Mouse (Mus musculus) forebrain, embryonic 12.5 days (tissue): ENCODE measurements at regions not wholly inside any gene's neighbourhood (a gene's known extent, or its start where the extent isn't known, plus 50 kb on each side); places are given as distances from the start of the nearest gene placed in this dataset.

Experiments used
- ATAC-seq: fragments of 200-750 bp; cut with Nextera tagmentation; 2 replicates; pipeline ENCODE4 v1.8.0; 2017; ENCODE audit warnings: moderate TSS enrichment; ENCODE audit not compliant: low FRiP score
- H3K27ac ChIP-seq: fragments of 300-500 bp; sonication (generic); 2 replicates; pipeline ENCODE4 v1.5.1; 2016; ENCODE audit warnings: mild to moderate bottlenecking
- H3K27me3 ChIP-seq: fragments of 300-500 bp; sonication (generic); 2 replicates; pipeline ENCODE4 v1.6.1; 2016; ENCODE audit warnings: mild to moderate bottlenecking
- H3K36me3 ChIP-seq: fragments of 300-500 bp; sonication (generic); replicated peaks from 2 replicates; pipeline ENCODE4 v1.6.1; 2016; ENCODE audit warnings: mild to moderate bottlenecking
- H3K4me1 ChIP-seq: fragments of 300-500 bp; sonication (generic); 2 replicates; pipeline ENCODE4 v1.6.1; 2016
- H3K4me2 ChIP-seq: fragments of 300-500 bp; sonication (generic); 2 replicates; pipeline ENCODE4 v1.6.1; 2016; ENCODE audit warnings: mild to moderate bottlenecking, moderate library complexity
- H3K4me3 ChIP-seq: fragments of 300-500 bp; sonication (generic); replicated peaks from 2 replicates; pipeline ENCODE4 v1.5.1; 2016; ENCODE audit warnings: mild to moderate bottlenecking
- H3K9ac ChIP-seq: fragments of 300-500 bp; sonication (generic); 2 replicates; pipeline ENCODE4 v1.6.1; 2016; ENCODE audit warnings: mild to moderate bottlenecking
- H3K9me3 ChIP-seq: fragments of 300-500 bp; sonication (generic); 2 replicates; pipeline ENCODE4 v1.6.1; 2016
- WGBS: fragments of 180-500 bp; shearing (Covaris S2); methylation state at CpG from one replicate; pipeline ENCODE4 v1.1.7; 2016; 5-methylcytosine and 5-hydroxymethylcytosine counted together

DNA sequence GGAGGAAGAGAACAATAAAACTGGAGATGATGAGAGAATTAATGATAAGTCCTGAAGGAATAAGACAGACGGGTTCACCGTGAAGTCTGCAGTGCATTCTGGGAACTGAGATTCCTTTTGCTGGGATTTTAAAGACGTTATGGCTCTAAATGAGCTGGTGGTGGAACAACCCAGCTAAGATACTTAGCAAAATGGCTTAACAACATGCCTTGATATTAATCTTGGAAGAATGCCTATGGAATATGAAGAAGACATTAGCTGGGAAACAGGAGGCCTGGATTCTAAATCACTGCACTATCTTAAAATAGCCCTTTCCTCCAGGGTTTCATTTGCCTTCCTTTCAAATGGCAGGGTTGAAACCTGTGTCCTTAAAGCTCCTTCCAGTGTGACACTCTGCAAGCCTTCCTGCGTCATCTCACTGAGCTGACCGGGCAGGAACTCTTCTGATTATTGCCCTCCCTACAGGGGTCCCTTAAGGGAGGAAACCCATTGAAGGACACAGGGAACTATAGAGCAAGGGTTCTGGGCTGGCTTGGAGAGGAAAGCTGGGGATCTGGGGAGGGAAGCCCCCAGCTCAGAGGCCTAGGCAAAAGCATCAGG, 323.9 kb upstream of the Trib2 start:
- no peak overlapping the region for H3K4me3 ChIP-seq
- ATAC-seq = no peak
- H3K9me3 ChIP-seq = no peaks in the 10 kb centered on the region
- no peak overlapping the region for H3K9ac ChIP-seq
- peaks cover 4% of the 10 kb centered on the region; the same call in 1 of the 2 replicates for H3K4me1 ChIP-seq
- H3K27ac ChIP-seq = no peak overlapping the region
- H3K27me3 ChIP-seq = no peaks in the 10 kb centered on the region
- no peaks in the 10 kb centered on the region for H3K36me3 ChIP-seq
- WGBS = 70% methylated on average over 5 of the region's 5 CpGs
- H3K4me2 ChIP-seq = no peak overlapping the region

DNA sequence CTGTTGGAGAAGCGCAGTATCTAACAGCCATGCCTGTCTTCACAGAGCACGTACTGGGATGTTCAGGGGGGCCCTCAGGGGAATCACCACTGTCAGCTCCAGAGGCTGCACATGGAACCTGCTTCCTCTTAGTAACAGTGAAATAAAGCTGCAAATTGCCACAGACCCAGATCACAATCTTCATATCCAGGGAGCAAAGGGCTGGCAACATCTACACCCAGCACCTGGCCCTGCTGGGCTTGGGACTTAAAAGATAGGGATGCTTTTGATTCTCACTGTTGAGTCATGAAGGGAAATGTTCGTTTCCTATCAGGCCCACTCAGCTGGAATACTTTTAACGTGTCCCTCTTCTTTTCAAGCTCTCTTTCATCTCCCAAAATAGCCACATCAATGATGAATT, 322.4 kb upstream of the Trib2 start:
- H3K4me2 ChIP-seq = no peak overlapping the region
- H3K36me3 ChIP-seq = no peaks in the 10 kb centered on the region
- no peak overlapping the region for H3K9ac ChIP-seq
- ATAC-seq = no peak
- H3K9me3 ChIP-seq = no peaks in the 10 kb centered on the region
- WGBS = 73% methylated on average over 4 of the region's 4 CpGs
- no peak overlapping the region for H3K4me3 ChIP-seq
- H3K27me3 ChIP-seq = no peaks in the 10 kb centered on the region
- H3K27ac ChIP-seq = no peak overlapping the region
- peaks cover 4% of the 10 kb centered on the region; the same call in 1 of the 2 replicates for H3K4me1 ChIP-seq

DNA sequence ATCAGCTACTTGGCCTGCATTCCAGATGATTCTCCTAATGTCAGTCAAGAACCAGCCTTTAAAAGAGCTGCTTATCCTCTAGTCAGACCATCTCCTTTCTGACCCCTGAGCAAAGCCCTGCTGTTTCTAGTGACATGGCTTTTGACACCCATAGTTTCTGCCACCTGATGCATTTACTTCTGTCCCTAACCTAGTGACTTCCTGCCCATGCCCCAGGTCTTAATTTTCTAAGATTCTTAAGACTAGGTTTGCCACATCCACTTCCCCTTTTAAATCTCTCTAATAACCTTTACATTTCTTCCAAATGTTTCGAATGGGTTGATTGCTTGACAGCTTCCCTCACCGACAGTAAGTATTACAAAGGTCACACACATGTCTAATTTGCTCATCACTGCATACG, 321.1 kb upstream of the Trib2 start:
- ATAC-seq = no peak
- 92% methylated on average over 3 of the region's 3 CpGs for WGBS
- H3K27ac ChIP-seq = no peak overlapping the region

DNA sequence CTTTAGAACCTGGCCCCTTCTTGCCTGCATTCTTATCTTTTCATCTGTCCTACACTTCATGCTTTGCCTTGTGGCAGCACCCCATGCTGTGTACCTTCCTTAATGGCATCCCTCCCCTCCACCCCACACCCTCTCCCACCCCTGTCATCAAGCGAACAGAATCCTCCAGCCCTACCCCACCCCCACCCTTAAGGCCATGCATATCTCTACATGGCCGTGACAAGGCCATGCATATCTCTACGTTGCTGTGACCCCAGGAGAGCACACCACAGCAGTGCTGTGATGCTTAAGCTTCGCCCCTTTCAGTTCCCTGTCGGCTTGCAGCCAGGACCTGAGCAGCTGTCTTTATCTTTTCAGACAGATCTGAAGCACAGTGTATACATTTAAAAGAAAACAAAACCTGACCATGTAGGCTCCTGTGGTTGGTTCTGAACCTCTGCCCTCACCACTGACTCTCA, 319.5 kb upstream of the Trib2 start:
- H3K4me3 ChIP-seq = no peak overlapping the region
- no peaks in the 10 kb centered on the region for H3K36me3 ChIP-seq
- 26% methylated on average over 5 of the region's 5 CpGs for WGBS
- no peak overlapping the region for H3K27ac ChIP-seq
- H3K9me3 ChIP-seq = no peaks in the 10 kb centered on the region
- H3K27me3 ChIP-seq = no peaks in the 10 kb centered on the region
- no peak overlapping the region for H3K4me2 ChIP-seq
- no peak overlapping the region for H3K9ac ChIP-seq
- no peak for ATAC-seq
- peaks cover 4% of the 10 kb centered on the region; the same call in 1 of the 2 replicates for H3K4me1 ChIP-seq

More for the DNA sequence above, 321.1 kb upstream of the Trib2 start:
- Histone ChIP-seq H3K4me1 (peaks cover 4% of the 10 kb centered on the region; the same call in 1 of the 2 replicates), H3K27me3 (no peaks in the 10 kb centered on the region), H3K36me3 (no peaks in the 10 kb centered on the region), H3K4me2 (no peak overlapping the region), H3K9ac (no peak overlapping the region), H3K9me3 (no peaks in the 10 kb centered on the region), H3K4me3 (no peak overlapping the region)

DNA sequence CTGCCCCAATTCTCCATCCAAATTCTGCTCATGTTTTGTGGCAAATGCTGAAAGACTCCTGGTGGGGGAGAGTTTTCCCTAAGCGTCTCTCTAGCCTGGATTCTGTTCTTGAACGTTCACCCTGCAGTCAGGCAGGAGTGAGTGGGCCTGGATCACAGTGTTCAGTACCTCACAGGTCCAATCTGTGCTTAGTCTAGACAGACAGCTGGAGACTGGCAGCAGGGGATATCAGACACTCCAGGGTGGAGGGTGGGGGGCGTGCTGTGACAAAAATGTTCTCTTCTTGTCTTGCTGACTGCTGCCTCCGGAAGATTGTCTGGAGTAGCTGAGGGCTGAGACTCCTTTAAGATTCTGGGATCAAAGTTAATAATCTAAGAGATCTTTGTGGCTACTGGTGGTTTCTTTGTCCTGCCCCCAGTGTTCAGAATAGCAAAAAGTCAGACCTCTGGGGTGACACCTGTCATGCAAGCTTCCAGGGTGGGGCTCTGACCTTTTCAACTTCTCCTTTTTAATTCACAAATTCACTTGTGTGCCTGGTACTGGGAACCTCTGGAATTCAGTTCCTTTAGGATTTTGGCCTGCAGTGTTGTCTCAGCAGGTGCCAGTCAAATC, 319.0 kb upstream of the Trib2 start:
- H3K4me1 ChIP-seq = peaks cover 4% of the 10 kb centered on the region; the same call in 1 of the 2 replicates
- no peak overlapping the region for H3K9ac ChIP-seq
- no peak for ATAC-seq
- H3K4me3 ChIP-seq = no peak overlapping the region
- H3K27me3 ChIP-seq = no peaks in the 10 kb centered on the region
- no peaks in the 10 kb centered on the region for H3K9me3 ChIP-seq
- no peaks in the 10 kb centered on the region for H3K36me3 ChIP-seq
- H3K4me2 ChIP-seq = no peak overlapping the region
- 31% methylated on average over 4 of the region's 4 CpGs for WGBS
- no peak overlapping the region for H3K27ac ChIP-seq

DNA sequence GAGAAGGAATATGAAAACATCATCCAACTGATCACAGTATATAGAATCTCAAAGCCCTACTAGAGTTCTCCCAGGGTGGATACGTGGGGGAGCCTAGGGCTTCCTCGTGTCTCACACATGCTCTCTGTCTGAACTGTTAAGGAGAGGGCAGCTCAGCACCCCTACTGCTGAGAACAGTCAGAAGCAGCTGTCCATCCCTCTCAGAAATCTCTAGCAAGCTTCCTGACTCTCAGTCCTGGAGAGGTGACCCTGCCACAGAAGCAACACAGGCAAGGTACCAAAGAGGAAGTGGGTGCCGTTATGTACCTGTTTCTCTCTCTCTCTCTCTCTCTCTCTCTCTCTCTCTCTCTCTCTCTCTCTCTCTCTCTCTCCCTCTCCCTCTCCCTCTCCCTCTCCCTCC, 317.7 kb upstream of the Trib2 start:
- no peaks in the 10 kb centered on the region for H3K27me3 ChIP-seq
- WGBS = 90% methylated on average over 3 of the region's 3 CpGs
- H3K4me1 ChIP-seq = peaks cover 4% of the 10 kb centered on the region; the same call in 1 of the 2 replicates

DNA sequence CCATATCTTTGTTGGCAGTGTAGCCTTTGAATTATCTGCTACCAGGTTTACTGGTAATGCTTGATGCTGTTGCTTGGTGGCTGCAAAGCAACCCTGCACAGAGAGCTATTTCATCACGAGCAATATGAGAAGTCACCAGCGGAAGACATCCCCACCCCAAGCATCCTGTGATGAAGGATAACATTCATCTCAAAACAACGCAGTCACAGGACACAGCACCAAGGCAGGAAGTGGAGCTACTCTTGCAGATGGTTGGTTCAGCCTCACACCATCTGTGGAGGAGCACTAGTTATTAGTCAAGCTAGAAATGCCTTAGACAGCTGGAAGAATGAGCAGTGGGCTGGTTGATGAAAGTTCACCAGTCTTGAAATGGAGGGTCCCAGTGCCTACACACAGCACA, 316.5 kb upstream of the Trib2 start:
- Histone ChIP-seq H3K36me3 (no peaks in the 10 kb centered on the region), H3K27ac (no peak overlapping the region), H3K4me2 (no peak overlapping the region), H3K4me1 (peaks cover 4% of the 10 kb centered on the region; the same call in 1 of the 2 replicates), H3K9ac (no peak overlapping the region), H3K27me3 (no peaks in the 10 kb centered on the region), H3K9me3 (no peaks in the 10 kb centered on the region), H3K4me3 (no peak overlapping the region)
- no peak for ATAC-seq
- 90% methylated on average over 3 of the region's 3 CpGs for WGBS

More for the DNA sequence above, 317.7 kb upstream of the Trib2 start:
- Histone ChIP-seq H3K9me3 (no peaks in the 10 kb centered on the region), H3K4me3 (no peak overlapping the region), H3K9ac (no peak overlapping the region), H3K36me3 (no peaks in the 10 kb centered on the region), H3K4me2 (no peak overlapping the region), H3K27ac (no peak overlapping the region)
- no peak for ATAC-seq

DNA sequence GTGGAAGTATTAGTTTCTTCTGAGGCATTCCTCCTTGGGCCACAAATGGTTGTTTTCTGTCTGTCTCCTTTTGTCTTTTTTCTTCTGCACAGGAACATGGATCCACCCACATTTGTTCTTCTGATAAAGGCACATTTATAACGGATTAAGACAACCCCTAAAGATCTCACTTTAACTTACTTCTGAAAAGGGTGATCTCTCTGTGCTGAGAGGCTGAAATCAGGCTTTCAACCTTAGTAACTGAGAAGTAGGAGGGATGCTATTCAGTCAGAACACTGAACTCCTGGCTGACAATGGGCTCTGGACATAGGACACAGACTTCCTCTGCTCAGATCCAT, 315.0 kb upstream of the Trib2 start:
- no peak overlapping the region for H3K27ac ChIP-seq
- no peak overlapping the region for H3K9ac ChIP-seq
- H3K36me3 ChIP-seq = no peaks in the 10 kb centered on the region
- no peak overlapping the region for H3K4me3 ChIP-seq
- H3K27me3 ChIP-seq = no peaks in the 10 kb centered on the region
- WGBS = 23% methylated on average over 1 of the region's 1 CpGs
- no peaks in the 10 kb centered on the region for H3K9me3 ChIP-seq
- H3K4me1 ChIP-seq = peaks cover 4% of the 10 kb centered on the region; the same call in 1 of the 2 replicates
- no peak overlapping the region for H3K4me2 ChIP-seq
- no peak for ATAC-seq

DNA sequence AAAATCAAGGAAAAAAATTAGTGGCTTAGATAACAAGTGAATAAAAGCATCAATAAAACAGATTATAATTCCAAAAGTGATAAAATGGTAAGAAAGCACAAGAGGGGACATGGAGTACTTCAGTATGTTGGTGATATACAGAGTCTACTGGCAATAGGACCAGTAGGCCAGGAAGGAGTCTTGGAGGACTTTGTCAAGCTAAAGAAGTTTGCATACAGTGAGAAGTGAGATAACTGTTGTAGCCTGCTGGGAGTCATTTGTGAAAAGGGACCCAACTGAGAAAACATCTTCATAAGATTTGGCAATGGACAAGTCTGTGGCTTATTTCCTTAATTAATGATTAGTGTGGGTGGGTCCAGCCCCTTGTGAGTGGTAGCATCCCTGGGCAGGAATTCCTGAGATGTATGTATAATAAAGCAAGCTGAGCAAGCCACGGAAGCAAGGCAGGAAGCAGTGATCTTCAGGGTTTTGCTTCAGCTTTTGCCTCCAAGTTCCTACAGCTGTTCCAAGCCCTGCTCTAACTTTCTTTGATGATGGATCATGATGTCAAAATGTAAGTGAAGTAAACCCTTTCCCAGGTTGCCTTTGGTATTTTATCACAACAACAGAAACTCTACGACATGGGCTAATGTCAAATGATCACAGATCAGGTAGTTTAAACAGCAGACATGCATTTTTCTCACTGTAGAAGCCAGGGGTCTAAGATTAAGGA, 314.5 kb upstream of the Trib2 start:
- ATAC-seq = no peak
- WGBS = 79% methylated on average over 2 of the region's 2 CpGs
- no peak overlapping the region for H3K4me3 ChIP-seq
- H3K27me3 ChIP-seq = no peaks in the 10 kb centered on the region
- H3K9ac ChIP-seq = no peak overlapping the region
- no peaks in the 10 kb centered on the region for H3K36me3 ChIP-seq
- no peak overlapping the region for H3K27ac ChIP-seq
- peaks cover 2% of the 10 kb centered on the region; the same call in 1 of the 2 replicates for H3K4me1 ChIP-seq
- no peak overlapping the region for H3K4me2 ChIP-seq
- no peaks in the 10 kb centered on the region for H3K9me3 ChIP-seq

DNA sequence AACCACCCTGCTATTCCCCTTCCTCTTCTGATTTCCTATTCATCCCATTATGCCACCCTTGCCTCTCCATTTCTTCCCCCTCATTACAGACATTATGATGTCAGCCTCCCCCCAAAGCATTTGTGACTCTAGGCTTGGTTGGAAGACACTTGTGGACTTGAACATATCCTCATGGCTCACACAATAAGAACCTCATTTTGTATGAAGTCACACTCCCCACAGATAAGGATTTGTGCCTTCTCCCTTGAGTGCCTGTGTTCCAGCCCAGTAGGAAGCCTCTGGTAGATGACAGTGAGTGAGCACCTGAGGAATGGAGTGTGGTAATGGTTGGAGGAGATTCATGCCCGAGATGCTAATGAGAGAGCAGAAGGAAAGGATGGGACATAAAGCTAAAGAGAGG, 313.9 kb upstream of the Trib2 start:
- no peak overlapping the region for H3K27ac ChIP-seq
- H3K4me3 ChIP-seq = no peak overlapping the region
- WGBS = 78% methylated on average over 1 of the region's 1 CpGs
- no peaks in the 10 kb centered on the region for H3K27me3 ChIP-seq
- H3K4me2 ChIP-seq = no peak overlapping the region
- no peaks in the 10 kb centered on the region for H3K9me3 ChIP-seq
- no peak for ATAC-seq
- H3K4me1 ChIP-seq = no peaks in the 10 kb centered on the region
- no peak overlapping the region for H3K9ac ChIP-seq
- no peaks in the 10 kb centered on the region for H3K36me3 ChIP-seq

DNA sequence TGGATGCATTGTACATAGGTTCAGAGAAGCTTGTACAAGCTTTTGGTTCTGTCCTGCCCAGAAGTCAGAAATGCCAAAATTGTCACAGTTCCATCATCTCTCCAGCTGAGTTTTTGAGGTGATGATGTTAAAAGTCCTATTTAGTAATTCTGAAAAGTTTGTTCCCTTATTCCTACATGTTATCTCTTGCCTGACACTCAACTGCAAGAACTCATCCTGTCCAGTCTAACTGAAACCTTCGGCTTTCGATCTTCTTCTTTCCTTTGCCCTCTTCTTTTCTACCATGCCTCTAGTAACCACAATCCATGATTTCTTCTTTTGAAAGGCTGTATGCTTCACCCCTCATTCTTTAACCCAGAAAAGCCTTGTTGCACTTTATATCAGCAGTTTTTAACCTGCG, 313.2 kb upstream of the Trib2 start:
- no peak for ATAC-seq
- Histone ChIP-seq H3K9me3 (no peaks in the 10 kb centered on the region), H3K4me3 (no peak overlapping the region), H3K27me3 (no peaks in the 10 kb centered on the region), H3K4me2 (no peak overlapping the region), H3K27ac (no peak overlapping the region), H3K36me3 (no peaks in the 10 kb centered on the region), H3K9ac (no peak overlapping the region), H3K4me1 (no peaks in the 10 kb centered on the region)
- WGBS = 90% methylated on average over 3 of the region's 3 CpGs

DNA sequence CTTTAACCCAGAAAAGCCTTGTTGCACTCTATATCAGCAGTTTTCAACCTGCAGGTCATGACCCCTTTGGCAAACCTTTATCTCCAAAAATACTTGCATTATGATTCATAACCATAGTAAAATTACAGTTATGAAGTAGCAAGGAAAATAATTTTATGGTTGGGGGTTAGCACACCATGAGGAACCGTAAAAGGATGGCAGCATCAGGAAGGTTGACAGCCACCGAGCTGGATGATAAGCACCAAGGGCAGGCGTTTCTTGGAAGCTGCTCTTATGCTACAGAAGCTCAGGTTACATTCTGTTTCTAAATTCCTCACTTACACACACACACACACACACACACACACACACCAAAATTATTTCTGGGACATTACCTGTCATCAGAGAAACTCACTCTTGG, 312.5 kb upstream of the Trib2 start:
- no peak overlapping the region for H3K4me3 ChIP-seq
- no peaks in the 10 kb centered on the region for H3K27me3 ChIP-seq
- ATAC-seq = no peak
- no peak overlapping the region for H3K27ac ChIP-seq
- H3K4me2 ChIP-seq = no peak overlapping the region
- H3K9ac ChIP-seq = no peak overlapping the region
- 87% methylated on average over 3 of the region's 3 CpGs for WGBS
- H3K4me1 ChIP-seq = no peaks in the 10 kb centered on the region
- no peaks in the 10 kb centered on the region for H3K36me3 ChIP-seq
- H3K9me3 ChIP-seq = no peaks in the 10 kb centered on the region

DNA sequence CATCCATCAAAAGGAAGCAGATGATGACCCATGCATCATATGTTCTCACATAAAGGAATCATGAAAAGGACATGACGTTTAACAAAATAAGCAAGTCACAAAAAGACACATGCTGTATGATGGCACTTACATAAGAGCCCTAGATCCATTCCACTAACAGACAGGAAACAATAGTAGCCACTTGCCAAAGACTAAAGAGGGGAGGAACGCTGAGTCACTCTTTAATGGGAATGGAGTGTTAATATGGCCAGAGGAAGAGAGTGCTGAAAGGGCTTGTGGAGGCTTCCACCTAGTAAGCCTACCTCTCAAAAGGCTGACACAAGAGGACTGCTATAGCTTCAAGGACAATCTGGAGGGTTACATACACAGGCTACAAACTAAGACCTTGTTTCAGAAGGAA, 308.2 kb upstream of the Trib2 start:
- H3K27ac ChIP-seq = no peak overlapping the region
- ATAC-seq = no peak
- no peak overlapping the region for H3K9ac ChIP-seq
- H3K4me3 ChIP-seq = no peak overlapping the region
- H3K4me1 ChIP-seq = no peaks in the 10 kb centered on the region
- H3K27me3 ChIP-seq = no peaks in the 10 kb centered on the region
- H3K9me3 ChIP-seq = no peaks in the 10 kb centered on the region
- WGBS = 84% methylated on average over 2 of the region's 2 CpGs
- no peaks in the 10 kb centered on the region for H3K36me3 ChIP-seq
- H3K4me2 ChIP-seq = no peak overlapping the region
